Mouse (Mus musculus) lung, adult 2 months (tissue): ENCODE measurements around the gene Rif1. TPM values are rescaled to one million over a fixed set of nuclear protein-coding genes. Genes with fewer than 3 reads are reported as not detected.

Experiments used
- DNase-seq: peaks from one replicate; pipeline ENCODE4 v3.0.0; 2022
- H3K4me1 ChIP-seq: fragments of 200-500 bp; 2 replicates; pipeline ENCODE4 v1.6.1; 2011; ENCODE audit warnings: low read length; ENCODE audit not compliant: control insufficient read depth, insufficient read depth
- H3K4me3 ChIP-seq: fragments of 200-500 bp; replicated peaks from 2 replicates; pipeline ENCODE3; 2011; ENCODE audit warnings: low read depth, mild to moderate bottlenecking, control low read depth, low read length; ENCODE audit errors: extremely low read depth
- CTCF ChIP-seq: fragments of 200-500 bp; IDR thresholded peaks from 2 replicates; pipeline ENCODE4 v1.5.1; 2011; ENCODE audit warnings: mild to moderate bottlenecking, low read length, control low read depth; ENCODE audit not compliant: insufficient read depth
- POLR2A ChIP-seq: fragments of 200-500 bp; IDR thresholded peaks from 2 replicates; pipeline ENCODE4 v1.6.1; 2011; ENCODE audit warnings: low read depth, mild to moderate bottlenecking, control low read depth, low read length, borderline replicate concordance; ENCODE audit errors: extremely low read depth
- WGBS: fragments of 180-500 bp; shearing (Covaris S2); methylation state at CpG from one replicate; pipeline ENCODE4 v1.1.7; 2018; 5-methylcytosine and 5-hydroxymethylcytosine counted together
- polyA plus RNA-seq: library from polyadenylated mRNA; depleted of rRNA; stranded (reverse); fragments of >200 nt; gene quantifications from 2 replicates; pipeline ENCODE4 v1.2.3, GENCODE M21; 2012; rRNA removed

Gene Rif1
- polyA plus RNA-seq, 1 experiment, result 2.1 TPM

GRCm38 (mm10) chr2:52133351-52133750 is 60.7 kb downstream of the Rif1 start:
- WGBS, result 78% methylated on average over 2 of the region's 2 CpGs
- Histone ChIP-seq H3K4me1 (no peaks in the 10 kb centered on the region), H3K4me3 (no peak overlapping the region)
- no peak for DNase-seq
- TF ChIP-seq POLR2A, result no peak

GRCm38 (mm10) chr2:52153064-52153463 is 80.4 kb downstream of the Rif1 start:
- no peak for TF ChIP-seq POLR2A
- TF ChIP-seq CTCF, result no peak
- DNase-seq, result no peak
- no peaks in the 10 kb centered on the region for H3K4me1 ChIP-seq
- 83% methylated on average over 3 of the region's 3 CpGs for WGBS
- H3K4me3 ChIP-seq, result no peak overlapping the region

- no peaks in the 10 kb centered on the region for H3K4me1 ChIP-seq
- no peak overlapping the region for H3K4me3 ChIP-seq
- DNase-seq, result no peak
- WGBS, result 66% methylated on average over 7 of the region's 7 CpGs
- TF ChIP-seq CTCF, result no peak
- TF ChIP-seq POLR2A, result no peak
Measured at GRCm38 (mm10) chr2:52169243-52170005, 96.8 kb downstream of the Rif1 start.

Other genes with a start within 250 kb of the Rif1 start
- gene Rbm43, start 137.7 kb upstream of the Rif1 start, polyA plus RNA-seq, result 10.6 and 12.2 TPM in 2 replicates
- gene Nmi, start 99.3 kb upstream of the Rif1 start, polyA plus RNA-seq, result 4.0 and 8.0 TPM in 2 replicates
- 0.26 and 0.47 TPM in 2 replicates for gene Tnfaip6, start 34.8 kb upstream of the Rif1 start, polyA plus RNA-seq